Mouse (Mus musculus) kidney, embryonic 14.5 days (tissue): ENCODE data around the gene Fbp1. TPM values are rescaled to one million over a fixed set of nuclear protein-coding genes. Genes with fewer than 3 reads are reported as not detected.
"Not testable (repeated sequence)": the region's sequence is repeated elsewhere in the genome, so short reads cannot be mapped to it uniquely, and the experiment has no call there.

ENCODE experiments used
- ATAC-seq: fragments of 200-750 bp; cut with Nextera tagmentation; 2 replicates; pipeline ENCODE4 v1.8.0; 2017; ENCODE audit warnings: moderate number of reproducible peaks, mild to moderate bottlenecking, moderate TSS enrichment, moderate library complexity; ENCODE audit not compliant: low FRiP score, low TSS enrichment
- H3K27ac ChIP-seq: fragments of 300-500 bp; sonication (generic); 2 replicates; pipeline ENCODE4 v1.5.1; 2014; ENCODE audit warnings: low read depth, mild to moderate bottlenecking, low read length, moderate library complexity, mixed read lengths
- H3K27me3 ChIP-seq: fragments of 300-500 bp; sonication (generic); 2 replicates; pipeline ENCODE4 v1.6.1; 2014; ENCODE audit warnings: mild to moderate bottlenecking, low read length; ENCODE audit not compliant: control insufficient read depth, insufficient read depth
- H3K36me3 ChIP-seq: fragments of 300-500 bp; sonication (generic); 2 replicates; pipeline ENCODE4 v1.6.1; 2014; ENCODE audit warnings: low read length, mixed read lengths; ENCODE audit not compliant: control insufficient read depth, insufficient read depth
- H3K4me1 ChIP-seq: fragments of 300-500 bp; sonication (generic); 2 replicates; pipeline ENCODE4 v1.6.1; 2014; ENCODE audit warnings: low read length, mixed read lengths; ENCODE audit not compliant: control insufficient read depth, insufficient read depth
- H3K4me2 ChIP-seq: fragments of 300-500 bp; sonication (generic); replicated peaks from 2 replicates; pipeline ENCODE4 v1.6.1; 2014; ENCODE audit warnings: low read depth, mild to moderate bottlenecking, low read length
- H3K4me3 ChIP-seq: fragments of 300-500 bp; sonication (generic); 2 replicates; pipeline ENCODE4 v1.5.1; 2014; ENCODE audit warnings: mild to moderate bottlenecking, low read length
- H3K9ac ChIP-seq: fragments of 300-500 bp; sonication (generic); 2 replicates; pipeline ENCODE4 v1.6.1; 2014; ENCODE audit warnings: low read depth, mild to moderate bottlenecking, low read length, moderate library complexity
- H3K9me3 ChIP-seq: fragments of 300-500 bp; sonication (generic); 2 replicates; pipeline ENCODE4 v1.6.1; 2016; ENCODE audit warnings: low read length; ENCODE audit not compliant: control insufficient read depth
- WGBS: fragments of 180-500 bp; shearing (Covaris S2); extraction: QIAGEN DNeasy Blood & Tissue Kit; methylation state at CpG from one replicate; pipeline ENCODE4 v1.1.7; 2014; 5-methylcytosine and 5-hydroxymethylcytosine counted together
- polyA plus RNA-seq: library from polyadenylated mRNA; unstranded; fragments of >200 nt; fragmentation: Nextera tagmentation; extraction: Ambion mirVana; gene quantifications from 2 replicates; pipeline ENCODE4 v1.2.1, GENCODE M21; 2014

Gene Fbp1
- polyA plus RNA-seq, 1 experiment from 2014 or later = 3.9 TPM

DNA sequence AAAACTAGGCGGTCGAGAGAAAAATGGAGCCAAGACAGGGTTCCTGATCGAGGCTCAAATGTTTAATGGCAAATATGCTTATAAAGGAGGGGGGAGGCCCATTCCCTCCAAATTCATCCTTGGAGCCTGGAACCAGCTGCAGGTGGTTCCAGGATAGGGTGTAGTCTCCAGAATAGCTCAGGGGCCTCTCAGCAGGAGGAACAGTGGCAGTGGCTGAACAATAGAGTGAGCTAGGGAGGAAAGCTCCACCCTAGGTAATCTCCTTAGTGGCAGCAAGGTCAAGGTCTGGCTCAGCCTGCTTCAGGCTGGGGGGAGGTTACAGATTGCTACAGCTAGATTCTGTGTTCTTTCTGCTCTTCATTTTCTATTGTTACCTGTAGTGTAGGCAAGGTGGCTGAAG is 72.4 kb downstream of the Fbp1 start:
- not testable (repeated sequence) for H3K9me3 ChIP-seq, H3K4me1 ChIP-seq, H3K27me3 ChIP-seq, ATAC-seq, H3K36me3 ChIP-seq, H3K4me2 ChIP-seq, H3K4me3 ChIP-seq, H3K27ac ChIP-seq, H3K9ac ChIP-seq
- WGBS = 85% methylated on average over 3 of the region's 3 CpGs

Other genes starting within 250 kb of the Fbp1 start
- gene Platr25, start 127.6 kb downstream of the Fbp1 start, polyA plus RNA-seq = 32.5 and 36.0 TPM in 2 replicates
- gene Gm5141, start 102.5 kb downstream of the Fbp1 start, polyA plus RNA-seq = 13.7 and 14.7 TPM in 2 replicates
- gene Fbp2, start 29.9 kb downstream of the Fbp1 start, polyA plus RNA-seq = 1.7 and 5.9 TPM in 2 replicates
- gene 2010111I01Rik, start 76.6 kb upstream of the Fbp1 start, polyA plus RNA-seq = 132 and 153 TPM in 2 replicates